Mouse (Mus musculus) heart, postnatal 0 days (tissue): ENCODE measurements at regions not wholly inside any gene's neighbourhood (a gene's known extent, or its start where the extent isn't known, plus 50 kb on each side); places are given as distances from the start of the nearest gene placed in this dataset.

ENCODE experiments used
- ATAC-seq: fragments of 200-750 bp; cut with Nextera tagmentation; 2 replicates; pipeline ENCODE4 v1.8.0; 2017; ENCODE audit warnings: low read depth, moderate number of reproducible peaks, moderate library complexity; ENCODE audit not compliant: insufficient read depth
- DNase-seq: peaks from one replicate; pipeline ENCODE4 v3.0.0-alpha.2; 2016; ENCODE audit warnings: low spot score
- H3K27ac ChIP-seq: fragments of 300-500 bp; sonication (generic); 2 replicates; pipeline ENCODE4 v1.5.1; 2014; ENCODE audit warnings: low read depth, mild to moderate bottlenecking
- H3K27me3 ChIP-seq: fragments of 300-500 bp; sonication (generic); 2 replicates; pipeline ENCODE4 v1.6.1; 2014; ENCODE audit warnings: low read length, mixed read lengths; ENCODE audit not compliant: control insufficient read depth, insufficient read depth
- H3K36me3 ChIP-seq: fragments of 300-500 bp; sonication (generic); replicated peaks from 2 replicates; pipeline ENCODE4 v1.6.1; 2014; ENCODE audit warnings: low read length, mixed read lengths; ENCODE audit not compliant: control insufficient read depth, insufficient read depth
- H3K4me1 ChIP-seq: fragments of 300-500 bp; sonication (generic); 2 replicates; pipeline ENCODE4 v1.6.1; 2014; ENCODE audit warnings: antibody characterized with exemption; ENCODE audit not compliant: control insufficient read depth, insufficient read depth
- H3K4me2 ChIP-seq: fragments of 300-500 bp; sonication (generic); 2 replicates; pipeline ENCODE4 v1.6.1; 2014; ENCODE audit warnings: low read depth, mild to moderate bottlenecking, low read length, moderate library complexity
- H3K4me3 ChIP-seq: fragments of 300-500 bp; sonication (generic); 2 replicates; pipeline ENCODE4 v1.5.1; 2014; ENCODE audit warnings: low read depth, low read length
- H3K9ac ChIP-seq: fragments of 300-500 bp; sonication (generic); replicated peaks from 2 replicates; pipeline ENCODE4 v1.6.1; 2014; ENCODE audit warnings: low read depth, low read length, mixed read lengths
- H3K9me3 ChIP-seq: fragments of 300-500 bp; sonication (generic); replicated peaks from 2 replicates; pipeline ENCODE4 v1.6.1; 2016; ENCODE audit warnings: low read length; ENCODE audit not compliant: control insufficient read depth
- CTCF ChIP-seq: IDR thresholded peaks from 2 replicates; pipeline ENCODE4 v1.5.1; 2016; ENCODE audit warnings: antibody characterized with exemption, control low read depth, low read depth
- EP300 ChIP-seq: IDR thresholded peaks from 2 replicates; pipeline ENCODE4 v1.6.1; 2016; ENCODE audit warnings: antibody characterized with exemption, low read depth
- WGBS: fragments of 180-500 bp; shearing (Covaris S2); extraction: QIAGEN DNeasy Blood & Tissue Kit; methylation state at CpG from one replicate; pipeline ENCODE4 v1.1.7; 2014; 5-methylcytosine and 5-hydroxymethylcytosine counted together

DNA sequence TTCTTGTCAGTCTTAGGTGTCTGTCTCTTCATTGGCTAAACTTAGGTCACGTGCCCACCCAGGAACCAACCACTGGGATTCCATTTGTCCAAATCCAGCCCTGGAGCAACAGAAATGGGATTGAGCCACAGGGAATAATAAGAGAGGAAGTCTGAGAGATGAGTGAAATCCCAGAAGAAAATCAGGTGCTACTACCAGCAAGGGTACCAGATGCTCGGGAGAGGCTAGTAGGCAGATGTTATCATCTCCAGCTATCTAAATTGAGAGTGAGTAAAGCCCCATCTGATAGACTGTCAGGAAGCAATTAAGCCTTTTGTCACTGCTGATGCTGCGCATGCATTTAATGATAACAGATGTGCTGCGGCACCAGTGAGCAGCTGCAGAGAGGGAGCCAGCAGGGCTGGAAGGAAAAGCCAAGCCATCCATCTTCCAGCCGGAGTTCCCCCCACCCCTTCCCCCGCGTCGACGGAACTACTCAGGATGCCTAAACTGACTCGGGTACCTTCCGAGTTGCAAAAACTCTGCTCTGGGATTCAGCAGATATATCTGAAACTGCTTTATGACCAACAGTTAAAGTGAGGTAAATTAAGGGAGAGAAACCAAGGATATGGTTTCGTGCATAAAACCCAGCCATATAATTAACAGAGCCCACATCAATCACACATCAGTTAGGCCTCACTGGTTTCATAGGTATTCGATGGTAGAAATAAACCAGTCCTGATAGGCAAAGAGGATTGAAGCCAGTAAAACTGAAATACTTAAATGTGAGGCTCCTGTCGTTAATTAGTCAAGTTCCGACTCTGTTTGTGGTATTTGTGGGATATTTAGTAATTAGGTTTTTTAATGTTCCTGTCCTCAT, 53.1 kb upstream of the Fam78b start:
- Histone ChIP-seq H3K4me2 (no peak overlapping the region), H3K9ac (no peak overlapping the region), H3K4me3 (no peak overlapping the region), H3K4me1 (no peaks in the 10 kb centered on the region), H3K9me3 (no peaks in the 10 kb centered on the region), H3K27ac (no peak overlapping the region), H3K36me3 (no peaks in the 10 kb centered on the region), H3K27me3 (no peaks in the 10 kb centered on the region)
- no peak for ATAC-seq
- DNase-seq = no peak
- 34% methylated on average over 15 of the region's 15 CpGs for WGBS
- TF ChIP-seq CTCF = no peak
- no peak for TF ChIP-seq EP300
